Mouse (Mus musculus): ENCODE measurements around the gene Ccm2l. TPM values are rescaled to one million over a fixed set of nuclear protein-coding genes. Genes with fewer than 3 reads are reported as not detected.
A peak's percentile ranks its signal among the peaks of the same experiment; 100 is the strongest.

The Ccm2l gene
- total and polyA plus RNA-seq, 2 experiments from 2014 or later, result 1.1 to 7.4 TPM

DNA sequence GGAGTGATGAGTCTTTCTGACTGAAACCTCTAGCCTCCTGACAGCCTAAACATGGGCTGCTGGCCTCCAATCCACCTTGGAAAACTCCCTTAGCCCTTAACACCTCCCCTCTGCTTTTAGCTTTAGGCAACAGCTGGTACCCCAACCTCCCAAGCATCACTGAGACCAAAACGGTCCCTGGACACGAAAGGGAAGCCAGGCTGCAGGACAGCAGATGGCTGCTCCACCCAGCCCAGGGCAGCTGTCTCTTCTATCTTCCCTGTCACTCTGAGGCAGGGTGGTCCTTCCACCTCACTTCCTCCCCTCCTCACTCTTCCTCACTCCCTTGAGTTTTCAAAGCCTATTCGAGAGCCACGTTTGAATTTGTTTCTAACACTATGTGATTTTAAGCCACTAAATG lies 35.3 kb upstream of the Ccm2l start:
- H3K27ac ChIP-seq (ENCODE audit: low read depth, low read length), result no peak overlapping the region
- DNase-seq, result no peak
- H3K9ac ChIP-seq, result no peak overlapping the region

DNA sequence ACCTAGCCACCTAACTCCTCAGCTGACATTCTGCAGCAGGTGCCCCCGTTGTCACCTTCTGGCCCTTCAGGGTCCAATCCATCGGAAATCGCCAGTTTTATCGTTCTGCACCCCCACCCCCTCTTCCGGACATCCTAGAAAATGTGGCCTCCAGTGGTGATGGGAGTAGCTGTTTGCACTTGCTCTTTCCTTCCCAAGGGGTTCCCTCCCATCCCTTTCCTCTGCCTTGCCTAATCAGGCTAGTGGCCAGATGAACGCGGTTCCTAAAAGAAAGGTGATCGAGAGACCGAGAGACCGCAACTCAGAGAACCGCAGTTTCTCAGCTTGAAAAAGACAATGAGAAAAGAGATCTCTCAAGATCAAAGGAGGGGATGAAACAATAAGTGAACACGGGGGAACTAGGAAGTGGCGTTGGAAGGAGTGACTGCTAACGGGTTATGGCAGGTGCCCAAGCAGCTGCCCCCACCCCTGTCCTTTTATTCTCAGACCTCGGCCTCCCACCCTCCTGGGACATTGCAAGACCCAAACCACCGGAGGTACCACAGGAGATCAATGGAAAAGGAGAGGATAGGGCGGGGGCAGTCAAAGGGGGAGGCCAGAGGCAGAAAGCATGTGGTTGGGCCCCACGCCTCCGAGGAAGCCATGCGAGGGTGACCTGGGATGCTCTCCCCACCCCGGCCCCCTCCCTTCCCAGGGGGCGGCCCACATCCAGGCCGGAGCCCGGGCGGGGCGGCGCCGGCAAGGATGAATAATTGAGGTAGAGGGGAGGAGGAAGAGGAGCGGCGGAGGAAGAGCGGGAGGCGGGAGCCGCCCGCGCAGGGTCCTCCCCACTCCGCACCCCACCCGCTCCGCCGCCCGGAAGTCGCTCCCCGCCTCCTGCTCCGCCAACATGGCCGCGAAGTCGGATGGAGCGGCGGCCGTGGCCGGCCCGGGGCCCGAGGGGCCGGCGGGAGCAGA lies 34.4 kb upstream of the Ccm2l start, which contains the start of gene Xkr7:
TSS of gene Xkr7 (plus strand) at position 727 of the 957 bp plus-strand sequence.
- H3K4me1 ChIP-seq (ENCODE audit: insufficient read depth), result peaks cover 23% of the 10 kb centered on the region
- H3K27ac ChIP-seq (ENCODE audit: low read depth, low read length), result peak within 1 kb of the TSS; percentile 82
- peak within 1 kb of the TSS; percentile 85 for H3K4me2 ChIP-seq (ENCODE audit: low read depth)
- no peaks in the 10 kb centered on the region for H3K9me3 ChIP-seq (ENCODE audit: low read length)
- TF ChIP-seq CTCF (IDR thresholded peaks at IDR 0.05; ENCODE audit: low read depth), result peak; percentile 20; the same call in 1 of the 2 replicates
- peak within 1 kb of the TSS; percentile 78 for H3K9ac ChIP-seq
- H3K4me3 ChIP-seq (ENCODE audit: low read depth, low read length), result peak within 1 kb of the TSS; percentile 72
- WGBS, result under 1% methylated on average over 45 of the region's 54 CpGs
- H3K27me3 ChIP-seq (ENCODE audit: insufficient read depth, low read length), result no peaks in the 10 kb centered on the region
- ATAC-seq, result peak; percentile 89
- DNase-seq, result peak; percentile 74
- no peaks in the 10 kb centered on the region for H3K36me3 ChIP-seq (ENCODE audit: insufficient read depth)

More for the DNA sequence above, 35.3 kb upstream of the Ccm2l start:
- peaks cover 23% of the 10 kb centered on the region for H3K4me1 ChIP-seq (ENCODE audit: insufficient read depth)
- H3K27me3 ChIP-seq (ENCODE audit: insufficient read depth, low read length), result no peaks in the 10 kb centered on the region
- no peaks in the 10 kb centered on the region for H3K36me3 ChIP-seq (ENCODE audit: insufficient read depth)
- ATAC-seq, result no peak
- TF ChIP-seq CTCF (IDR thresholded peaks at IDR 0.05; ENCODE audit: low read depth), result no peak
- 22% methylated on average over 4 of the region's 4 CpGs for WGBS
- H3K4me3 ChIP-seq (ENCODE audit: low read depth, low read length), result no peak overlapping the region
- no peaks in the 10 kb centered on the region for H3K9me3 ChIP-seq (ENCODE audit: low read length)
- H3K4me2 ChIP-seq (ENCODE audit: low read depth), result no peak overlapping the region

- Histone ChIP-seq H3K27me3 (ENCODE audit: insufficient read depth, low read length) (no peaks in the 10 kb centered on the region), H3K9ac (peak overlapping the region; percentile 78), H3K9me3 (ENCODE audit: low read length) (no peaks in the 10 kb centered on the region), H3K36me3 (ENCODE audit: insufficient read depth) (no peaks in the 10 kb centered on the region), H3K4me1 (ENCODE audit: insufficient read depth) (peaks cover 23% of the 10 kb centered on the region), H3K4me2 (ENCODE audit: low read depth) (peak overlapping the region; percentile 85), H3K4me3 (ENCODE audit: low read depth, low read length) (peak overlapping the region; percentile 72), H3K27ac (ENCODE audit: low read depth, low read length) (peak overlapping the region; percentile 82)
- TF ChIP-seq CTCF (IDR thresholded peaks at IDR 0.05; ENCODE audit: low read depth), result no peak
- WGBS, result under 1% methylated on average over 50 of the region's 58 CpGs
- DNase-seq, result peak; percentile 70
- peak; percentile 56 for ATAC-seq
These were observed 33.5 kb upstream of the Ccm2l start for GRCm38 (mm10) chr2:153032083-153032842.

GRCm38 (mm10) chr2:153032973-153033372 lies 32.8 kb upstream of the Ccm2l start:
- Histone ChIP-seq H3K27ac (ENCODE audit: low read depth, low read length) (no peak overlapping the region), H3K27me3 (ENCODE audit: insufficient read depth, low read length) (no peaks in the 10 kb centered on the region), H3K36me3 (ENCODE audit: insufficient read depth) (no peaks in the 10 kb centered on the region), H3K9me3 (ENCODE audit: low read length) (no peaks in the 10 kb centered on the region), H3K9ac (peak overlapping the region; percentile 78), H3K4me1 (ENCODE audit: insufficient read depth) (peaks cover 24% of the 10 kb centered on the region), H3K4me3 (ENCODE audit: low read depth, low read length) (peak overlapping the region; percentile 72), H3K4me2 (ENCODE audit: low read depth) (peak overlapping the region; percentile 85)
- TF ChIP-seq CTCF (IDR thresholded peaks at IDR 0.05; ENCODE audit: low read depth), result no peak
- DNase-seq, result peak; percentile 13
- ATAC-seq, result no peak
- WGBS, result 10% methylated on average over 4 of the region's 4 CpGs

- no peaks in the 10 kb centered on the region for H3K36me3 ChIP-seq (ENCODE audit: insufficient read depth)
- H3K9me3 ChIP-seq (ENCODE audit: low read length), result no peaks in the 10 kb centered on the region
- peaks cover 27% of the 10 kb centered on the region for H3K4me1 ChIP-seq (ENCODE audit: insufficient read depth)
- no peak for ATAC-seq
- no peak for TF ChIP-seq CTCF (IDR thresholded peaks at IDR 0.05; ENCODE audit: low read depth)
- peak overlapping the region; percentile 78; the same call in 1 of the 2 replicates for H3K9ac ChIP-seq
- 50% methylated on average over 5 of the region's 5 CpGs for WGBS
- no peak overlapping the region for H3K27ac ChIP-seq (ENCODE audit: low read depth, low read length)
- peak; percentile 47 for DNase-seq
- H3K27me3 ChIP-seq (ENCODE audit: insufficient read depth, low read length), result no peaks in the 10 kb centered on the region
- peak overlapping the region; percentile 85 for H3K4me2 ChIP-seq (ENCODE audit: low read depth)
- peak overlapping the region; percentile 72 for H3K4me3 ChIP-seq (ENCODE audit: low read depth, low read length)
These were observed 32.1 kb upstream of the Ccm2l start for GRCm38 (mm10) chr2:153033545-153034230.

DNA sequence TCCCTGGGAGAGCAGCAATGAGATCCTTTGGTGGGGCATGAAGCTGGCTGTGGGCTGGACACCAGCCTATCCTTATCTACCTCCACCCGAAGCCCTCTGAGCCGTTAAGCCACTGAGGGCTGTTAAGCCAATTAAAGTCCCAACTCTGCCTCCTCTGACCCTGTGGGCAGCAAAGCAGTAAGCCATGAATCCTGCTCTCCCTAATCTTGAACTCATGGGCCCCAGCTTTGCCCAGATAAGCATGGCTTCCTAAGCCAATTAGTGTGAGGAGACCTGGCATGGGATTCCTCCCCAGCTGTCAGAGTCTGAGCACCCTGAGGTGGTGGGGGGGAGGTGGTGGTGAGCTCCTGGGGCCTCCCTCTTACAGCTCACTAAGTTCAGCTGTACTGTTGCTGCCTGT lies 29.1 kb upstream of the Ccm2l start:
- Histone ChIP-seq H3K9ac (no peak overlapping the region), H3K4me3 (ENCODE audit: low read depth, low read length) (no peak overlapping the region), H3K36me3 (ENCODE audit: insufficient read depth) (0 out of 2 replicates have a peak, but pooled peaks cover 4% of the 10 kb centered on the region), H3K4me2 (ENCODE audit: low read depth) (no peak overlapping the region), H3K27ac (ENCODE audit: low read depth, low read length) (no peak overlapping the region), H3K9me3 (ENCODE audit: low read length) (no peaks in the 10 kb centered on the region), H3K27me3 (ENCODE audit: insufficient read depth, low read length) (no peaks in the 10 kb centered on the region), H3K4me1 (ENCODE audit: insufficient read depth) (peaks cover 27% of the 10 kb centered on the region)
- WGBS, result 5% methylated on average over 2 of the region's 2 CpGs
- TF ChIP-seq CTCF (IDR thresholded peaks at IDR 0.05; ENCODE audit: low read depth), result no peak
- DNase-seq (no peak), ATAC-seq (no peak)
